Mouse (Mus musculus): ENCODE results near the gene Dkk2. TPM values are rescaled to one million over a fixed set of nuclear protein-coding genes. Genes with fewer than 3 reads are reported as not detected.

Dkk2 gene
- total RNA-seq, 2 experiments from 2014 or later, result 2.0 to 4.9 TPM

- DNase-seq, result no peak
Observed at GRCm38 (mm10) chr3:132125227-132125740, 40.2 kb downstream of the Dkk2 start.

DNA sequence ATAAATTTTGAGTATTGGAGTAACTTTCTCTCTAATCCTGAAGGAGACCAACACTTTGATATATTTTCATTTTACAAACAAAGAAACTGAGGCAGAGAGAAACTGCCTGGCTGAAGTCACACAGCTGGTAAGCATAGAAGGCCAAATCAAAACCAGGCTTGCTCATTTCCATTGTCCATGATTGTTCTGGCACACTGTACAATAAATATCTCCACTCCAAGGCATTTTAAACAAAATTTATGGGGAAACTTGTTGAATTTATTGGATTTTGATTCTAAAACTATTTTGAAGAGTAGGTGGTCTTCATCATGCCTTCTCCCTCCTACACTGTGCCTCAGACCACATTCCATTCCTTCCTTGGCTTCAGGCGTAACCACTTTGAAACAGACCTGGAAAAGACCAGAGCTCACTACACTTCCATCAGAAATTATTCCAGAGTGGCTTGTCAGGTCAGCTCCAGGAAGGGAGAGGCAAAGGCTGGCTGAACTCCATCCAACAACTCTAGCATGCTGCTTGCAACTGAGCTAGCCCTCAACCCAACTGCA is 44.7 kb downstream of the Dkk2 start:
- no peak for DNase-seq

DNA sequence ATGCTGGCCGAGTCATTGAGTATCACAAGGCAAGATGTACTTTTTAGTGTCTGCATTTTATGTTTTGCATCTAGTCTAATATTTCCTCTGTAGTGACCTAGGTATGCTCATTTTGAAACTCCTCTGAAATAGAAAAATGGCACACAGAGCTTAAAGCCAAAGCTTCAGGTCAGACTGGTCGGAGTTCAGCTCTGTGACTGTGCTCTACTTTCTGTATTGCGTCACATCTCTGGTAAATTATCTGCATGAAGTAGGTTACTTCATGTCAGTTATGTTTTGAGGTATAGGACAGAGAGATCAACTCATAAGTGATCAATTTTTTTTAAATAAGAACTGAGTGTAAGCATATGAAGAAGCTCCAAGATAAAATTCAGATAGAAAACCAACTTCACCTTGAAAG is 45.7 kb downstream of the Dkk2 start:
- DNase-seq, result no peak

DNA sequence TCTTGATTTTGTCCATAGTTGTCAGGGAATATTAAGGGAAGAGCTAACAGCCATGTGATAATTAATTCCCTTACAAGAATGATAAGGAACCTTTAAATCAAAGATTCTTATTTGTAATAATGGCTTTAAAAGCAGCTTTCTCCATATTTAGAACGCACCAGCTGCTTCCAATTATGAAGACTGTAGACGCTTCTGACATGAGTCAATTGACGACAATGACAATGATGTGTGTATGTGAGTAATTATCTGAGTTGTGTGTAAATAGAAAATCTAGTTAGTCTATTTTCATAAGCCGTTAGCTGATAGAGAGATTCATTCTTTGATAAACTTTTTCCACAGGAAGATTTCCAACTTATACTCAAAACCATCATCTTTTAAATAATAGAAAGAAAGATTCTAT is 46.8 kb downstream of the Dkk2 start:
- no peak for DNase-seq

DNA sequence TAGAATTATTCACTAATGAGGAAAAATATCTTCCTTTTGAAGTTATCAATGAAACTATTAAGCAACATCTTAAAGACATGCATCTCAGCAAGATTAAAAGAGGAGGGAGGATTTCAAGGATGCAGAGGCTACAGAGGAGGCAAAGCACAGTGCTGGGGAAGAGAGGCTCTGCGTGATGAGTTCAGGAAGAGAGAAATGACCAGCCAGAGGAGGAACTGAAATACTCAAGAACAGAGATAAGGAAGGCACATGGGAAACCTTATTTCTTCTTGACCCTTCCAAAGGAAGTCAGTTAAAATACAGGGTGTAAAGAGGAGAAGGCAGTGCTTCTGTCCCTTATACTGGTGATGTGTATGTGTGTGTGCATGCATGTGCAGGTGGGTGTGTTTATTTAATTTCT is 49.4 kb downstream of the Dkk2 start:
- no peak for DNase-seq

DNA sequence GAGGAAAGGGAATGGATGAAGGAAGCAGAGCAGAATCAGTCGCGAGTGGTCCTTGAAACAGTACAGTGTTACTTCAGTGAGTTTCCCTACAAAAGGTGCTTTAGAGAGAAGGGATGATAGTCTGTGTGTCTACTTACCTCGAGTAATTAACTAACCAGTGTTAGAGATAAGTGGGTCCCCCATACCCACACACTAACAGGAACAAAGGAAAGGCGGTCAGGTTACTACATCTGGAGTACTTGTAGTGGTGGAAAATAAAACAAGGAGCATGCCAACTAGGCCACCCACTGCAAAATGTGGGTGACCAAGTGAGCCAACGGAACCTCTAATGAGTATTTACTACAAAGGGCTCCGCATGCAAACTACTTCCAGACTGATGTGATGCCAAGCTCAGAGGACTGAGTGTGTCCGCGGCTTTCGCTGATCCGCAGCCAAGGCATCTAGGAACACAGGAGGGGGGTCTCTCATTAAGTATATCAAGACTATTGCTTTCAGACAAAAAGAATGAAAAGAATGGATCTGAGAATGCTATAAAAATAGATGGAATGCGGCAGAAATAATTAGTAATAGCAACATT is 52.8 kb downstream of the Dkk2 start:
- no peak for DNase-seq

DNA sequence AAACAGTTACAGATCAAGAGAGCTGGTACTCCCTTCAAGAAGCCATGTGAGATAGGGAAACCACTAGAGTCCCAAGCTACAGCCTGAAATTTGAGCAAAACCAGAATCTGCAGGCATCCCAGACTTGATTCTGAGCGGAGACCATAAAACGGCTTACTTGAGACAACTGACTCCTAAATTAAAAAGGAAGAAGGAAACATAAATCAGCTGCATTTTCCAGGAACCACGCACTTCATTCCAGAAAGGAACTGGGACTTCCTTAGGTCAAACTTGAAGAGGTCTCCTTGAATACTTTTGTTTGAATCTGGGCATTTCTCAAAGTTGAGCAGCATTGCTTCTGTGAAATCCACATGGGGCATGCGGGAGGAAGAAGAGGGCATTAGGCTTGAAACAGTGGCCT is 55.9 kb downstream of the Dkk2 start:
- no peak for DNase-seq

DNA sequence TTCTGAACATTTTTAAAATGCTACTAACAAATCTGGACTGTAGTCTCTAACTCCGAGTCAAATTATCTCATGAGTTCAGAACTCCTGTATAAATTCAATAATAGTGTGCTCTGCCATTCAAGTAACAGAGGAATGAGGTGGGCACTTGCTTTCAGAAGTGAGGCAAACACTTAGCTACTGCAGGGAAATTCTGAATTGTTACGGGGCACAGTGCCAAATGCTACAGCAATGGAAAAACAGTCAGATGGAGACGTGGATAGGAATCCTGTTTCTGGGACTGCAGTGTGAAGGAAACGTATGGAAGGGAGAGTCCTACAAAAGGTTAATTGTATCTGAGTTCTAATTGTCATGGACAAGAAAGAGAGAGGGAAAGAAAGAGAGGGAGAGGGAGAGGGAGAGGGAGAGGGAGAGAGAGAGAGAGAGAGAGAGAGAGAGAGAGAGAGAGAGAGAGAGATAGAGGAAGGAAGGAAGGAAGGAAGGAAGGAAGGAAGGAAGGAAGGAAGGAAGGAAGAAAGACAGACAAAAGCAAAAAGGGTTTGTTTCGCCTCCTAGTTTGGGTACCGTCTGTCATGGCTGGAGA is 64.4 kb downstream of the Dkk2 start:
- DNase-seq, result no peak

GRCm38 (mm10) chr3:132158817-132159216 is 73.7 kb downstream of the Dkk2 start:
- no peak for DNase-seq

- DNase-seq, result no peak
Observed at GRCm38 (mm10) chr3:132168911-132169310, 83.8 kb downstream of the Dkk2 start.

- no peak for DNase-seq
Observed at GRCm38 (mm10) chr3:132186888-132187552, 101.9 kb downstream of the Dkk2 start.

GRCm38 (mm10) chr3:132201950-132202349 is 116.9 kb downstream of the Dkk2 start:
- DNase-seq, result no peak

DNA sequence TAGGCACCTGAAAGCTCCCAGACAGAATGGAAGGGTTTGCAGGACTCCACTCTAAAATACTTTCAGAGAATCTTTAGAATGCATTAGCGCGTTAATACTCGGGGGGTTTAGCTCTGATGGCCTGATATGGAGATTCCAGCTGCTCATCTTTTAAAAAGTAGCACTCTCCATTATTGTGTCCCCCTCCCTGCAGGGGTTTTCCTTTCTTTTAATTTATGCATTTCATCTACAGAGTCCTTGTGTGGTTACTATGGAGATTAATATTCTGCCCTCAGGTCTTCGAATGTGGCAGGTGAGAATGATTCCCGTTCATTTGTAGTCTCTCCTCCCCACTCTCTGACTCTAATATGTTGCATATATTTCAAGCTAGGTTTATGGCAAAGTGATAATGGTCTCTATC is 117.6 kb downstream of the Dkk2 start:
- no peak for DNase-seq

- DNase-seq, result no peak
Observed at GRCm38 (mm10) chr3:132207469-132207868, 122.4 kb downstream of the Dkk2 start.

- DNase-seq, result peak; percentile 5
Observed at GRCm38 (mm10) chr3:132211260-132211659, 126.2 kb downstream of the Dkk2 start.

GRCm38 (mm10) chr3:132219977-132220487 is 134.9 kb downstream of the Dkk2 start:
- no peak for DNase-seq

- no peak for DNase-seq
Observed at GRCm38 (mm10) chr3:132227622-132228021, 142.5 kb downstream of the Dkk2 start.
